Mouse (Mus musculus) CH12.LX (cell line): ENCODE results near the gene Cdk2ap2. TPM values are rescaled to one million over a fixed set of nuclear protein-coding genes. Genes with fewer than 3 reads are reported as not detected.

Source experiments
- DNase-seq: peaks from one replicate; pipeline ENCODE4 v3.0.0-alpha.2; 2013; ENCODE audit errors: extremely low read depth
- H3K27ac ChIP-seq: 2 replicates; pipeline ENCODE4 v1.5.1; 2012; ENCODE audit warnings: low read depth, mild to moderate bottlenecking, control low read depth, moderate library complexity; ENCODE audit not compliant: insufficient read depth
- H3K27me3 ChIP-seq: replicated peaks from 2 replicates; pipeline ENCODE3; 2012; ENCODE audit warnings: inconsistent platforms
- H3K36me3 ChIP-seq, 2 experiments: replicated peaks in 1 of 2; 2 replicates each; pipeline versions ENCODE3 to v1.6.1; 2012; ENCODE audit warnings: inconsistent platforms in 1 of 2, low read length in 1 of 2, mild to moderate bottlenecking in 1 of 2, mixed read lengths in 1 of 2, moderate library complexity in 1 of 2; ENCODE audit not compliant: control insufficient read depth in 1 of 2, insufficient read depth in 1 of 2
- H3K4me1 ChIP-seq, 2 experiments: 2 replicates each; pipeline ENCODE4 v1.6.1; 2012; ENCODE audit warnings: inconsistent platforms in 1 of 2, moderate library complexity in 1 of 2; ENCODE audit not compliant: insufficient read depth in 2 of 2, control insufficient read depth in 1 of 2
- H3K4me2 ChIP-seq: 2 replicates; pipeline ENCODE4 v1.6.1; 2012; ENCODE audit warnings: low read depth, mild to moderate bottlenecking, control low read depth; ENCODE audit not compliant: poor library complexity, insufficient read depth, severe bottlenecking
- H3K4me3 ChIP-seq, 3 experiments: fragments of 150-350 bp in 1 of 3; sonication (generic) in 1 of 3; replicated peaks in 1 of 3; 2 replicates each; pipeline versions ENCODE3 to v1.5.1; 2011 to 2012; ENCODE audit warnings: low read depth in 2 of 3, low read length in 2 of 3, mild to moderate bottlenecking in 2 of 3, moderate library complexity in 2 of 3, control low read depth in 1 of 3, improper control_type of control experiment in 1 of 3, inconsistent platforms in 1 of 3, mixed read lengths in 1 of 3; ENCODE audit not compliant: poor library complexity in 1 of 3
- H3K79me2 ChIP-seq: replicated peaks from 2 replicates; pipeline ENCODE4 v1.6.1; 2012; ENCODE audit warnings: mild to moderate bottlenecking, moderate library complexity; ENCODE audit not compliant: control insufficient read depth, poor library complexity, insufficient read depth, severe bottlenecking; ENCODE audit errors: extremely low read depth
- H3K9ac ChIP-seq: 2 replicates; pipeline ENCODE4 v1.6.1; 2012; ENCODE audit warnings: low read depth, mild to moderate bottlenecking, control low read depth, moderate library complexity; ENCODE audit not compliant: insufficient read depth
- H3K9me3 ChIP-seq: replicated peaks from 2 replicates; pipeline ENCODE3; 2012; ENCODE audit warnings: low read length, inconsistent platforms, mixed read lengths
- BHLHE40 ChIP-seq: IDR thresholded peaks from 2 replicates; pipeline ENCODE4 v1.6.1; 2011; ENCODE audit warnings: mild to moderate bottlenecking, low read depth, low read length, improper control_type of control experiment
- CHD1 ChIP-seq: IDR thresholded peaks from 2 replicates; pipeline ENCODE4 v1.6.1; 2012; ENCODE audit warnings: low read depth, low read length, improper control_type of control experiment, inconsistent platforms
- E2F4 ChIP-seq: IDR thresholded peaks from 2 replicates; pipeline ENCODE4 v1.6.1; 2011; ENCODE audit warnings: low read depth, low read length, improper control_type of control experiment; ENCODE audit not compliant: insufficient replicate concordance
- EP300 ChIP-seq: IDR thresholded peaks from 2 replicates; pipeline ENCODE4 v1.6.1; 2011; ENCODE audit warnings: low read length, improper control_type of control experiment
- ETS1 ChIP-seq: conservative IDR thresholded peaks from 2 replicates; pipeline ENCODE4 v1.6.1; 2012; ENCODE audit warnings: low read depth, mild to moderate bottlenecking, inconsistent platforms, low read length, improper control_type of control experiment, moderate library complexity
- GABPA ChIP-seq: IDR thresholded peaks from 2 replicates; pipeline ENCODE4 v1.6.1; 2012; ENCODE audit warnings: low read depth, low read length, improper control_type of control experiment, inconsistent platforms; ENCODE audit not compliant: insufficient replicate concordance
- HCFC1 ChIP-seq: IDR thresholded peaks from 2 replicates; pipeline ENCODE4 v1.6.1; 2012; ENCODE audit warnings: low read depth, mild to moderate bottlenecking, inconsistent platforms, low read length, improper control_type of control experiment
- IRF4 ChIP-seq: IDR thresholded peaks from 2 replicates; pipeline ENCODE4 v1.6.1; 2014; ENCODE audit warnings: low read depth, mild to moderate bottlenecking, inconsistent platforms, low read length, improper control_type of control experiment
- JUND ChIP-seq: conservative IDR thresholded peaks from 2 replicates; pipeline ENCODE4 v1.6.1; 2011; ENCODE audit warnings: low read depth, low read length, improper control_type of control experiment
- KAT2A ChIP-seq: IDR thresholded peaks from 2 replicates; pipeline ENCODE4 v1.6.1; 2012; ENCODE audit warnings: low read length, improper control_type of control experiment, inconsistent platforms; ENCODE audit not compliant: insufficient replicate concordance
- MAFK ChIP-seq: IDR thresholded peaks from 2 replicates; pipeline ENCODE4 v1.6.1; 2011; ENCODE audit warnings: low read length, improper control_type of control experiment; ENCODE audit not compliant: insufficient replicate concordance
- MAZ ChIP-seq: IDR thresholded peaks from 2 replicates; pipeline ENCODE4 v1.6.1; 2012; ENCODE audit warnings: low read depth, mild to moderate bottlenecking, inconsistent platforms, low read length, improper control_type of control experiment, moderate library complexity
- PAX5 ChIP-seq: IDR thresholded peaks from 2 replicates; pipeline ENCODE4 v1.6.1; 2012; ENCODE audit warnings: low read length, inconsistent platforms, mixed read lengths
- POLR2AphosphoS2 ChIP-seq: IDR thresholded peaks from 2 replicates; pipeline ENCODE4 v1.6.1; 2011; ENCODE audit warnings: low read depth, low read length, improper control_type of control experiment
- RAD21 ChIP-seq: IDR thresholded peaks from 2 replicates; pipeline ENCODE4 v1.6.1; 2011; ENCODE audit warnings: low read depth, mild to moderate bottlenecking, low read length, improper control_type of control experiment, moderate library complexity
- SIN3A ChIP-seq: IDR thresholded peaks from 2 replicates; pipeline ENCODE4 v1.6.1; 2012; ENCODE audit warnings: low read length, improper control_type of control experiment, inconsistent platforms
- SMC3 ChIP-seq: IDR thresholded peaks from 2 replicates; pipeline ENCODE4 v1.6.1; 2011; ENCODE audit warnings: low read depth, low read length, improper control_type of control experiment
- TCF12 ChIP-seq: IDR thresholded peaks from 2 replicates; pipeline ENCODE4 v1.6.1; 2014; ENCODE audit warnings: low read depth, mild to moderate bottlenecking, inconsistent platforms, low read length, improper control_type of control experiment
- USF2 ChIP-seq: conservative IDR thresholded peaks from 2 replicates; pipeline ENCODE4 v1.6.1; 2011; ENCODE audit warnings: low read depth, low read length, improper control_type of control experiment
- ZC3H11A ChIP-seq: IDR thresholded peaks from 2 replicates; pipeline ENCODE4 v1.6.1; 2012; ENCODE audit warnings: low read depth, mild to moderate bottlenecking, inconsistent platforms, low read length, improper control_type of control experiment
- ZKSCAN1 ChIP-seq: IDR thresholded peaks from 2 replicates; pipeline ENCODE4 v1.6.1; 2012; ENCODE audit warnings: low read depth, inconsistent platforms, low read length, improper control_type of control experiment, borderline replicate concordance
- ZMIZ1 ChIP-seq: IDR thresholded peaks from 2 replicates; pipeline ENCODE4 v1.6.1; 2012; ENCODE audit warnings: low read depth, mild to moderate bottlenecking, inconsistent platforms, low read length, improper control_type of control experiment
- ZNF384 ChIP-seq: IDR thresholded peaks from 2 replicates; pipeline ENCODE4 v1.6.1; 2012; ENCODE audit warnings: low read depth, low read length, improper control_type of control experiment, inconsistent platforms
- dilution Hi-C: fragments of 300-500 bp; cut with MboI; formaldehyde crosslinking; loops from 2 replicates; pipeline ENCODE4 v1.14.3; 2020; ENCODE audit warnings: low sequenced_read_pairs; ENCODE audit not compliant: extremely low pct_unique_long_range_greater_than_20kb, extremely low pct_ligation_motif_present
- in situ Hi-C: fragments of 300-500 bp; cut with MboI; formaldehyde crosslinking; loops from 3 replicates; pipeline ENCODE4 v1.14.3; 2019; ENCODE audit warnings: low sequenced_read_pairs, low pct_ligation_motif_present, low pct_unique_long_range_greater_than_20kb, mixed read lengths
- polyA plus RNA-seq: library from polyadenylated mRNA; unstranded; fragments of >175 nt; gene quantifications from 2 replicates; pipeline ENCODE4 v1.2.1, GENCODE M21; 2012; ENCODE audit warnings: low read depth; ENCODE audit not compliant: insufficient read length
- total RNA-seq, 2 experiments: library from RNA; depleted of rRNA; stranded (reverse); fragments of 300-350 nt in 1 of 2; fragments of >200 nt in 1 of 2; gene quantifications; 2 replicates each; pipeline ENCODE4 v1.2.3; 2012 to 2014

Cdk2ap2 gene
- total and polyA plus RNA-seq, 3 experiments: 63.4 to 69.5 (median 67.1) TPM

DNA sequence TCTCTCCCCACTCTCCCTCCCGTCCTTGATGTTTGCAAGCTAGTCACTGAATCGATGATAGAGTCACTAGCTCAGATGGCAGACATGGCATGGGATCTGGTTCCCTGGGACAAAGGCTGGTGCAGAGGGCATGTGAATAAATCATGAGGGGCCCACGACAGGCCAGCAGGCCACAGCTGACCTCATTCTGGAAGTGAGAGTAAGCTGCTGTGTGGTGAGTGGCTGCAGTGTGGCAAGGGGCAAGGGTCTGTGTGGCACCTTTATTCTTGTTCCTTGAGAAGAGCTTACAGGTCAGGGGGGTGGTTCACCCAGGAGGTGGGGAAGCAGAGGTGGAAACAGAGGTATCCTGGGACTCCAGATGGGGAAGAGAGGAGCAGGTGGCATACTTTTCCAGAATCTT lies 15.6 kb upstream of the Cdk2ap2 start, which contains the start of gene Cabp2:
Gene Cabp2, plus strand, starts transcription at position 185 of the 400 bp plus-strand sequence.
- H3K79me2 ChIP-seq: no peaks in the 10 kb centered on the region
- H3K27ac ChIP-seq: no peak within 1 kb of the TSS
- H3K4me2 ChIP-seq: no peak within 1 kb of the TSS
- H3K9me3 ChIP-seq: no peaks in the 10 kb centered on the region
- no peak for DNase-seq
- dilution Hi-C loops (no loop called here), in situ Hi-C loops (no loop called here)
- TF ChIP-seq ZMIZ1 (no peak), TCF12 (no peak), MAZ (no peak), PAX5 (no peak), CHD1 (no peak), USF2 (no peak), EP300 (no peak), RAD21 (no peak), SMC3 (no peak), IRF4 (no peak), ETS1 (no peak)
- H3K36me3 ChIP-seq: no peaks in the 10 kb centered on the region
- H3K9ac ChIP-seq: no peak within 1 kb of the TSS
- peaks cover 0 to 8% of the 10 kb centered on the region in 2 experiments; a peak in 2 of 4 replicates for H3K4me1 ChIP-seq
- no peak within 1 kb of the TSS for H3K4me3 ChIP-seq
- H3K27me3 ChIP-seq: peaks cover 63% of the 10 kb centered on the region

DNA sequence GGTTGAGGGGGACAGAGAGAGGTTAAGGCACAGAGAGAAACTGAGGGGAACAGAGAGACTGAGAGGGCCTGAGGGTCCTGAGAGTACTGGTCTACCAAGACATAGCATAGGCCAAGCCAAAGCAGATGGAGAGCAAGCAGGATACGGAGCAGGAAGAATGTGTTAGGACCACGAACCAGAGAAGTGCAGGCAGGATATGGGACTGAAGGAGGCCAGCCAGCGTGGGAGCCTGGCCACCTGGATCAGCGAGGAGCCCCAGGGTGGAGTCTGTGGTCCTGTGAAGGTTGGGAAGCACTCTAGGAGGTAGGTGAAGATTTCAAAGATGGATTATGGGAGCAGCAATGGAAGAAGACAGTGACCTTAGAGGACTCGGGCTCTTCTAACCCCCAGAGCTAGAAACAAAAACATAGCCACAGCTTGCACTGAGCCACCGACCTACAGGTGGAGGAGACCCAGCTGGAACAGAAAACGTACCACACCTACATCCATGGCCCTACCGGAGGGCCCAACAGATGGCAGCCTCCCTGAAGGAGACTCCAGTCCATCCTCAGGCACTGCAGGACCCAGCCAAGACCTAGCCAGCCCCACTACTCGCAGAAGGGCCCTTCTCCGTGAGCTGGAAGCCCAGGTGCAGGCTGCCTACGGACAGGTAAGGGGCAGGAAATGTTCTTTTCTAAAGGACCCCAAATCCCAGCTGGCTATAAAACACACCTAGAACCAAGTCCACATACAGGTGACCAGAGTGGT lies 14.6 kb upstream of the Cdk2ap2 start:
- no peak overlapping the region for H3K4me2 ChIP-seq
- no peaks in the 10 kb centered on the region for H3K9me3 ChIP-seq
- no peak overlapping the region for H3K4me3 ChIP-seq
- TF ChIP-seq ZNF384 (no peak), E2F4 (no peak), ZKSCAN1 (no peak), JUND (no peak), KAT2A (no peak), MAFK (no peak), ZC3H11A (no peak), EP300 (no peak), IRF4 (no peak), CHD1 (no peak), BHLHE40 (no peak), ZMIZ1 (no peak), SIN3A (no peak), POLR2AphosphoS2 (no peak), GABPA (no peak), HCFC1 (no peak)
- H3K36me3 ChIP-seq: no peaks in the 10 kb centered on the region
- in situ Hi-C loops (no loop called here), dilution Hi-C loops (no loop called here)
- H3K27me3 ChIP-seq: peaks cover 71% of the 10 kb centered on the region
- no peaks in the 10 kb centered on the region for H3K79me2 ChIP-seq
- H3K27ac ChIP-seq: no peak overlapping the region
- DNase-seq: no peak
- peaks cover 0 to 8% of the 10 kb centered on the region in 2 experiments; a peak in 2 of 4 replicates for H3K4me1 ChIP-seq
- no peak overlapping the region for H3K9ac ChIP-seq
